Mouse (Mus musculus): ENCODE measurements around the gene Zfp119b.

DNA sequence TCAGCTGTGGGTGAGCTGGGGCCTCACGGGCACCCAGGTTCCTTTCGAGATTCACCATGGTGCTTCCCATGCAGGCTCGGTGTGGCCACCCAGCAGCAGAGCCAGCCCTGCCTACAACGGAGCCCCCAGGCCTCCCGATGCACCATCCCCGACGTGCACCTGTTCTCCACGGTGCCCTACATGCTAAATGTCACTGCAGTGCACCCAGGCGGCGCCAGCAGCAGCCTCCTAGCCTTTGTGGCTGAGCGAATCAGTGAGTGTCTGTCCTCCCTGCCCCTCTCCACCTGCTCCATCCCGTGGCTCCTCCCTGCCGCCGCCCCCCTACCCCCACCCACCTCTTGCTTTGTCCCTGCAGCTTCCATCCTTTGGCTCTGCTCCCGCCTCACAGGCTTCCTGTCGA is 4.9 kb upstream of the Zfp119b start:
- TF ChIP-seq CTCF (conservative IDR thresholded peaks at IDR 0.05; ENCODE audit: insufficient read depth, insufficient read length, low read depth, low read length) (no peak), POLR2A (IDR thresholded peaks at IDR 0.05; ENCODE audit: low read depth, low read length) (no peak)
